Mouse (Mus musculus) frontal cortex, postnatal 10 days (tissue): Measurements from ENCODE around the gene Cald1.

Experiments used
- DNase-seq, 2 experiments: peaks; one replicate each; pipeline ENCODE4 v3.0.0; 2022; ENCODE audit warnings: low spot score in 2 of 2, mixed read lengths in 1 of 2

The Cald1 gene

GRCm38 (mm10) chr6:34668739-34669254 is 70.5 kb downstream of the Cald1 start:
- no peak for DNase-seq

- no peak for DNase-seq
Measured at GRCm38 (mm10) chr6:34671355-34671754, 73.1 kb downstream of the Cald1 start.

GRCm38 (mm10) chr6:34674416-34674815 is 76.1 kb downstream of the Cald1 start:
- DNase-seq: no peak

DNA sequence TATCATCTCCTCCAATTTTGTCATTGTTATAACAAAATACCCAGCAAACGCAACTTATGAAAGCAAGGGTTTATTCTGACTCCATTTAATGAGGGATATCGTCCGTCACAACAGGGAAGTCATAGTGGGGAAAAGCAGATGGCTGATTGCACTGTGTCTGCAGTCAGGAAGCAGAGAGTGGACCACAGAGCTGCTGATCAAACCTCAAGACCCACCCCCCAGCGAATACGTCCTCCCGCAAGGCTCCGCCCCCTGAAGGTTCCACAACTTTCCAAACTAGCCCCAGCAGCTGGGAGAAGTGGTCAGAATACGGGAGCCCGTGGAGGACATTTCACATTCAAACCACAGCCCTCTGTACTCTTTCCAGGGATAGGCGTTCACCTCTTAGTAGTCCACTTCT is 76.6 kb downstream of the Cald1 start:
- no peak for DNase-seq

- no peak for DNase-seq
Measured at GRCm38 (mm10) chr6:34682126-34682525, 83.8 kb downstream of the Cald1 start.

DNA sequence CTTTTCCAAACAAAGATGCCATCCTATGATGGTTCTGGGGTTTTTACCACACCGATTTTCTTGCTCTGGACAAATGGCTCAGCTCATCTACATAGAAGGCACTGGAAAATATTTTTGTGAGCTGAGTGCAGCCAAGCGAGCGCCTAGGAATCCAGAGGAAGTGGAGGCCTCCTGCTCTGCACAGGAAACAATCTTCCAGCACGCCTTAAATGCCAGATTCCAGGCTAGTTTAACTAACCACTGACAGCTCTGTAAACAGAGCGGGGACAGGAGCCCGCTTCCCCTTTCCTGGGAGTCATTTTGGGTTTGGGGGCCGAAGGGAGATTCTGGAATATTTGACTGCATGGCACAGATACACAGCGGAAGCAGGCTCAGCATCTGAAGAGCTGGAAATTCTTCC is 86.6 kb downstream of the Cald1 start:
- peak in 1 of 2 experiments; percentile 6 for DNase-seq

- DNase-seq: no peak
Measured at GRCm38 (mm10) chr6:34688971-34689370, 90.7 kb downstream of the Cald1 start.

DNA sequence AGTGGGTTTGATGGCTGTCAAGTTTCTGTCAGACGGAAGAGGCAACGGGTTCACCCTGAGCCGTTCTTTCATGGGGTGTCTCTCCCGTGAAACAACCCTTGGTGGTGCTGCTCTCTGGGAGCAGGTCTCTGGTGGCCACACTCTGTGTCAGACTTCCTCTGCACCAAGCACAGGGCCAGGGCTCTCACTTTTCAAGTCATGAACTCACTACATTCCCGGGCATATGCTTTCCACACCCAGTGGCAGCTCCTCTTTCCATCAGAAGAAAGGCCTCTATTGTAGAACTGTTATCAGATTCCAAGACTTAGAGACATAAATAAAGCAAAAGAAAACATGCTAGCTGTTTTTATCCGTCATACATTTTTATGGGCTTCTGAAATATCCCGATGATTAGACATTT is 93.1 kb downstream of the Cald1 start:
- DNase-seq: no peak

DNA sequence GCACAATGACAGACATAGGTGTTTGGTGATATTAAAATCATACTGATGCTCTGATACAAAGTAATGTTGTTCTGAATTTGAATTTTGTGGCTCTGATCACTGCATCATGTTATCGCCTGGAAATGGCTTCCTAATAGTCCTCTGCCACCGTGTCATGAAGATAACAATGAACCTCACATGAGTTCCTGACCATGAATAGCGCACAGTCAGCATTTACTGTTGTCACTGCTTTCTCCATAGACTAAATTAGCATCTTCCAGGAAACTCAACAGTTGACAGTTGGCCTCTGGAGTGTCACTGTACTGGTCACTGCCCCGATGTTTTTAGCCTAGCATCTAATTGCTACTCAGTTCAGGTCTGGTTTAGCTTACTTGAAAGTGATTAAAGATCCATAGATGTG is 95.8 kb downstream of the Cald1 start:
- no peak for DNase-seq

- no peak for DNase-seq
Measured at GRCm38 (mm10) chr6:34703421-34704120, 105.3 kb downstream of the Cald1 start.

DNA sequence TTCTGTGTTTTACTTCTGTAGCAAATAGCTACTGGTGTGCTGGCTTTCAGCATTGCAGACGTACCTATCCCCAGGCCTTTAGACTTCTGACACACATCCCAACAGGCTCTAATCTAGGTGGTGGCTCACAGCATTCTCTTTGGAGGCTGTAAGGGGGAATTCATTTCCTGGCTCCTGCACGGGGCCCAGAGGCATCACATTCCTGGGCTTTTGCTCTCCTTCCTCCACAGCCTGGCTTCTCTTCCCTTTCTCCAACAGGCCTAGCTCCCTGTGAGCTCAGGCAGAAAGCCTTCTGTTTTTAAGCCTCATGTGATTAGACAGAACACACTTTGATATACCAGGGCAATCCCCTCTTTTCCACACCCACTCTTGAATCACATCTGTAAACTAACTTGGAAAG is 109.2 kb downstream of the Cald1 start:
- no peak for DNase-seq

- DNase-seq: peak in 1 of 2 experiments; percentile 25
Measured at GRCm38 (mm10) chr6:34708650-34709265, 110.5 kb downstream of the Cald1 start.

- DNase-seq: peak; percentile 22 to 28
Measured at GRCm38 (mm10) chr6:34709289-34709688, 111.0 kb downstream of the Cald1 start.

- no peak for DNase-seq
Measured at GRCm38 (mm10) chr6:34709946-34710682, 111.8 kb downstream of the Cald1 start.

DNA sequence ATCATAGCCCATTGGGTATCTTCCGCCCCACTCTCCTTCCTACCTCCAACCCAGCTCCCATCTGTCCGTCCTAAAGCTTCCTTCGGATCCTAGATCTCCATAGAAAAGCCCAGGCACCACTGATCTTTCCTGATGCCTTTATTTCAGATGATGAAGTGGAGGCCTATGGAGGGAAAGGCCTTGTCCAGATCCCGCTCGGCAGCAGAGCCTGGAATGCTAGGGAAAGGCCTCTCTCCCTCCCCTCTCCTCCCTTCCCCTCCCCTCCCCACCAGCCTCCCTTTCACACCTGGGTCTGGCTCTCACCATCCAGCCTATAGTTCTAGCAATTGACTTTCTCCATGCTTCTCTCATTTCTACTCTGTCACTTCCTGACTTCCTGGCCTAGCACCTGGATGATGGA is 112.5 kb downstream of the Cald1 start:
- DNase-seq: no peak

DNA sequence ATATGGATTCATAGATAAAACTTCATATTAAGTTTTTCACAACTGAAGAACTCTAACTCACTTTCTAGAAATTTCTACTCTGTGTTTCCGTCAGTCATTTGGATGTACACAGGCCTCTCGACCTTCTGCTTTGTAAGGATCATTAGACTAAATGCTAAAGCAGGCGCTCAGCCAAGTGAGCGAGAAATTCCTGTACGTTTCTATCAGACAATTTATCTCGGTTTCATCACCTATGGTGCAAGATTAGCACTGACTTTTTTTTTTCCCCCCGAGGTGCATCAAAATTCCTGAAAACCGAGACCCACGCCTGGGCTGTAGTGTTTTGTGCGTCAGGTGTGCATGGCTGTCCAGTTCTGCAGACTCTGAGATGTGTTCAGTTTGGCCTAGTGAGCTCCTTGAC is 113.3 kb downstream of the Cald1 start:
- no peak for DNase-seq

DNA sequence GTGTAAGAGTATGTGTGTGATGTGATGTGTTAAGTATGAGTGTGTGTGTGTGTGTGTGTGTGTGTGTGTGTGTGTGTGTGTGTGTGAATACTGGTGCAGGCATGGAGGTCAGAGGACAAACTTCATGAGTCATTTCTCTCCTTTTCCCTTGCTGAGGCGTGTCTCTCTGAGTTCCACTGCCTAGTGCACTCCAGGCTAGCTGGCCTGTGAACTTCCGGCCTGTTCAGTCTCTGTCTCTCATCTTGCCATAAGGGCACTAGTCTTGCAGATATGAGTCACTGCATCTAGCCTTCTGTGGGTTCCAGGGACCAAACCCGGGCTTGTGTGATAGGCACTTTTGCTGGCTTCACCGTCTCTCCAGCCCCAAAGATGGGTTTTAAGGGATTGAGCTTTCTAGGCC is 114.9 kb downstream of the Cald1 start:
- DNase-seq: no peak

GRCm38 (mm10) chr6:34713777-34714176 is 115.5 kb downstream of the Cald1 start:
- no peak for DNase-seq

DNA sequence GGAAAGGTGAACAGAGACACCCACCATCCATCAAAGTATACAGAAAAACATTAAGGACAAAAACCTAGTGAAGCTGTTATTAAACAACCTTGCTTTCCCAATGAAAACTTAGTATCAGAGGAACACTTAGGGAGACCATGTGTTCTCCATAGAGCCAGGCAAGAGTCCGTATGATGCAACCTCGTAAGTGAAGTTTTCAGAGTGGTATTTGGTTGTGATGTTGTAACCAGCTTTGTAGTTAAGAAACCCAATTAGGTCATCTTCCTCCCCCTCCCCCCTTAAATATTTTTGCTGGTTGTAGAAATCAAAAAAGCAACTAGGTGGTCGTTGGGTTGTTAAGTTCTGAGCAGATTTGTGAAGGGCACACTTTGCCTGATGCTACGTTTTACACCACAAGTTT is 116.3 kb downstream of the Cald1 start:
- no peak for DNase-seq

- no peak for DNase-seq
Measured at GRCm38 (mm10) chr6:34716206-34716887, 118.0 kb downstream of the Cald1 start.

DNA sequence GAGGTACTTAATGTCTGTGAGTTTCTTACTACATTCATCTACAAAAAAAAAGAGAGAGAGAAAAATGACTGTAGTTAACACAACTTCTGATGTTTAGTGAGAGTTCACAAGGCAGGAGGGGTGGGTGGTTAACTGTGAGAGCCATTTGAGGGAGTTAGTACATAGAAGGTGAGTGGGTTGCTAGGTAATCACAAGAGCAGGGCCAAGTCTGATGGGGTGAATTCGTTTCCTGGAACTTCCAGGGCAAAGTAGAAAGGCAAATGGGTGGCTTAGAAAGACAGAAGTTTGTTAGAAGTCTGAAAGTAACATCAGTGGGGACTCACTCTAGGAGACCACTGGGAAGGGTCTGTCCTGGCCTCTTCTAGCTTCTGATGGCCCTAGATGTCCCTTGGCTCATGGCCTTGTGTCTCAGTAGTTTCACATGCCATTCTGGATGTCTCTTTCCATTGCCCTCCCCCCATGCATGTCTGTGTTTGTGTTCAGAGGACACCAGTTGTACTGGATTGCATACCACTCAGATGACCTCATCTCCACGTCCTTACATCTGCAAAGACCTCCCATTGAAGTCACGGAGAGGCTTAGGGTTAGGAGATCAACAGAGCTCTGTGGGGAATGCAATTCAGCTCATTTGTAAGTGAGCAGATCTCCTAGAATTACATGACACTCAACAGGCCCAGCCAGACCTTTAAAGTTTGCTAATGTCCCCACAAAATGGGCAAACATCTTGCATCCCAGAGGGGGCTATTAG is 118.8 kb downstream of the Cald1 start:
- DNase-seq: no peak
